Mouse (Mus musculus): ENCODE data around the gene Fam163a.

DNA sequence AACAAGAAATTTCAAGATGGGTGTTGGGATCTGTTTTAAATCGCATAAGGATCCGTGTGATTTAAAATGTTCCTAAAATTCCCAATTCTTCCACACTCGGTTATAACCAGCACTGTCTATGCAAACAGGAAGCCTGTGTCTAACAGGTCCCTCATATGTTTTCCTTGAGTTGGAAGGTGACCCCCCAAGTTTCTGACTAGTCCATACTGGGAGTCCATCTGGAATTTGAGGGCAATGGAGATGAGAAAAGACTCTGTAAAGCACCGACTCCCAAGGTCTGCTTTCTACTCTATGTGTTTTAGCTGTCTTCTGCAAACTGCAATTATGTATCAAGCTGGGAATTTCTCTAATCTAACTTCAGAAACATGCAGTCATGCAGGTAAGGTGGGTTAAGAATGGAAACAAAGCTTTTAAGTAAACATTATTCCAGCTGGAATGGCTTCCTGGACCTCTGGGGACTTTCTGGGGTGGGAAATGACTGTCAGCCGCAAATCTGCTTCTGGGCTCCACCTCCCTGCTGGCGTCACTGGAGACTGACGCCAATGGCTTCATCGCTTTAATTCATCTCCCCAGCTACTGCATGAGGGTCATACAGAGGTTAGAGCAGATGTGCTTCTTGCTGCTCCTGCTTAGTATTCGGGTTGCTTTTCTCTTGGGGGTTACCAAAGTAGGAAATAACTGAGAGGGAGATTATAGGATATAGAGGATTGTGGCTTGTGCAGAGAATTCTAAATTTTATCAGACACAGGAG lies 25.7 kb upstream of the Fam163a start:
- no peak for TF ChIP-seq CTCF (IDR thresholded peaks at IDR 0.05; ENCODE audit: low read depth, low read length)
- TF ChIP-seq POLR2A (IDR thresholded peaks at IDR 0.05; ENCODE audit: extremely low read depth, insufficient read depth, low read length), result no peak
